Mouse (Mus musculus) thymus, adult 18-20 months (tissue): ENCODE results near the gene Smc5.

Experiments
- DNase-seq, 2 experiments: peaks; one replicate each; pipeline ENCODE4 v3.0.0; 2022; ENCODE audit warnings: mixed read lengths in 2 of 2

The Smc5 gene

GRCm38 (mm10) chr19:23273355-23274053 lies at the start of gene Smc5:
Gene Smc5, minus strand, starts transcription at chr19:23273897.
- DNase-seq = peak; percentile 82 to 86

- DNase-seq = peak; percentile 53 to 82
Observed at GRCm38 (mm10) chr19:23323107-23323506, 49.4 kb upstream of the Smc5 start.

DNA sequence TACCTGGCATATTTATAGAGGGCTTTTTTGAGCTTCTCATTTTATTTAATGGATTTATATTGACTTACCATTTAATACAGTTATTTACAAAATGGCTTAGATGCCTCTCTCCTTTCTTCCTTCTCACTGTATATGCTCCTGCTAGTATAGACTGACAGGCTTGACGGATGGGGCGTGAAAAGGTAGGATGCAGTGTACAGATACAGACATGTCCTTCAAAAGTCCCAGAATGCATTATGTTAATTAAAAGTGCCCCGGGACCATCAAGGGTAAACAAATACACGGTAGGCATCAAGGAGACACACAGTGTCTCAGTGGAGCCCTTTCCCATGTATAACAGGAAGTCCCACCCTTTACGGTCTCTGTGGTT lies 44.3 kb upstream of the Smc5 start:
- DNase-seq = no peak

GRCm38 (mm10) chr19:23317295-23317988 lies 43.7 kb upstream of the Smc5 start:
- no peak for DNase-seq

- no peak for DNase-seq
Observed at GRCm38 (mm10) chr19:23316851-23317250, 43.2 kb upstream of the Smc5 start.

DNA sequence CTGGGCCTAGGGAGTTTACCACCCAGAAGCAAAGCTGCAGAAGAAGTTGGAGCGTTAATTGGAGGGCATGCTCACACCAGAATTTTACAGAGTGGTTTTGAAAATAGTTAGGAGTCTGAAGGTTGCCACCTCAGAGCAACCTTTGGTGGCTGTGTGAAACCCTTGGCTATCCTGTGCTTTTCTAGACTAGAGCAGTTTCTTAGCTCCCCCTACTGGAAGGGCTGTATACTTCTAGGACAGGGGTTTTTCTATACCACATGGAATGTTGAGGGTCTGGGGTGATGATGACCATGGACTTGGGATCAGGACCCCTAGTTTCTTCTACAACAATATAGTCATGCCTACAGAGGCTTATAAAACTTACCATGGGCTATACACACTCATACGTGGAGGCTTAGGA lies 36.3 kb upstream of the Smc5 start:
- DNase-seq = no peak

DNA sequence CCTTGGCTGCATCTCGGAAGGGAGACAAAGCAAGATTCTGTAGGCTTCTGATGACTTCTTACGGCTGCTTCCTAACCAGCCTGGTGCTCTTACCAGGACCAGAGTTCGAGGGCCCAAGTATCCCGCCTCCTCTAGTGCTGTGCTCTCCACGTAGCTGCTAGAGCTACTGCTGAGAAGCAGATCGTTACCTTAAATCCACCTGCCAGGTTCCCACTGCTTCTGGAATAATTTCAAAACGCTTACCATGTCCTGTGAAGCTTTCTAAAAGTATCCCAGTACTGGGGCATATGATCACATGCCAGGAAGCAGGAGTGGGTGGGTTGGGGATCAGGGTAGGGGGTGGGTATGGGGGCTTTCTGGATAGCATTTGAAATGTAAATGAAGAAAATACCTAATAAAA lies 33.0 kb upstream of the Smc5 start:
- no peak for DNase-seq

- DNase-seq = no peak
Observed at GRCm38 (mm10) chr19:23299987-23300386, 26.3 kb upstream of the Smc5 start.

- no peak for DNase-seq
Observed at GRCm38 (mm10) chr19:23298917-23299316, 25.2 kb upstream of the Smc5 start.

DNA sequence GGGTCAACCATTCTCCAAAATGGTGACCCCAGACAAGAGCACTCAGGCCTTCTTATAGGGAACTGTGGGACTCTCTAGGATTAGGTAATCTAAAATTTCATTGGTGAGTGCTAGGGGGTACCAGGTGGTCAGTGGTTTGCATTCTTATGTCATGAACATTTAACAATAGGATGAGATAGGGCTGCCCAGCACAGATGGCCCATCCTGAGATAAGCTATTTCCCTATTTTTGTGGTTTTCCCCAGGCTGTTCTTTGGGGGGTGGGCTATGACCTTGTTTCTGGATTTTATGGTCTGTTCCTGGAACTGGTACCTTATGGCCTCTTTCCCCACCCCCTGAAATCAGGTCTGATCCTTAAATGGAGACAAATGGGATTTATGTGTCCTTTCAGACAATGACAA lies 23.5 kb upstream of the Smc5 start:
- no peak for DNase-seq

DNA sequence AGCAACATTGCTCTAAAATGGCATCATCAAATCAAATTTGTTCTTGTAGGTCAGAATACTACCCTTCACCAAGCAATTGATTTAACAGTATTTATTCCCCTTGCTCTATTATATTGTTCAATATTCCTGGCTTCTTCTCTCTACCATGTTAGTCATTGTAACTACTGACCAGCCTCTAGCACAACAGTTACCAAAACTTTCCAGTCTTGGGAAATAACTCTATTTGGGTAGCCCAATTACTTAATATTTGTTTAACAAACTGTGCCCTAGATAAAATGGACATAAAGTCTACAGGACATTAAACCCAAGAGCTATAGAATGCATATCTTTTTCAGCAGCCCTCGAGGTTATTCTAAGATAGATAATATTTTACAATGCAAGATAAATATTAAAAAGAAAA lies 15.6 kb upstream of the Smc5 start:
- DNase-seq = no peak

DNA sequence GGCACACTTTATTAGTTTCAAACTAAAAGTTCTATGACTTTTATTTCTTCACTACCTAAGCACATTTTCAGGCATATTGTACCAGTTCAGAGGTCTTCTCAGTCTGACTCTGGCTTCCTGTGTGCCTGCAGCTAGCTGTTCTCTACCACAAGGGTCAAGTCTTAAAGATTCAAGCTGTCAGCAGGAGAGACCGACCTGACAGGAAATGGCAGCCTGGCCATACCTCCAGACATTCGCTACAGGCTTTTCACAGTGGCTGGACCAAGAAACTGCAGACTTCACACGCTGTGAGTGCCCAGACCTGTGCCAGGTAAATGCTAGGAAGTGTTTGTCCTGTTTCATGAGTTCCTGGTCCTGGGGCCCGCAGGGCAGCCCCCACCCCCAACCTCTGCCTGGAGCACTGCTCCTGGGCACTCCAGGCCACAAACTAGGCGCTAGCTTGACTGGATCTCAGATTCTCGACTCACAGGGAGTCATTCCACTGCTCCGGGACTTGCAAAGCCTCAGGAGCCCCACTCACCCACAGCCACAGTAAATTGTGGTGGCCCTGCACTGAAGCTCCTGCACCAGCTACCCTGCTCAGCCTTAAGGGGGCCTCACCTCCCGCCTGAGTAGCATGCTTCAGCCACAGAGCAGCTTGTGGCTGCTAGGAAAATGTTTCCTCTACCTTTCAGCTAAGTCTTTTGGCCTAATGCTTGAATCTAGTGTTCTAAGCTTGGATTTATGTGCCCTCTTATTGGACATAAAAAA lies 8.4 kb upstream of the Smc5 start:
- DNase-seq = no peak

GRCm38 (mm10) chr19:23274054-23274724 lies 492 bp upstream of the Smc5 start:
- DNase-seq = no peak

DNA sequence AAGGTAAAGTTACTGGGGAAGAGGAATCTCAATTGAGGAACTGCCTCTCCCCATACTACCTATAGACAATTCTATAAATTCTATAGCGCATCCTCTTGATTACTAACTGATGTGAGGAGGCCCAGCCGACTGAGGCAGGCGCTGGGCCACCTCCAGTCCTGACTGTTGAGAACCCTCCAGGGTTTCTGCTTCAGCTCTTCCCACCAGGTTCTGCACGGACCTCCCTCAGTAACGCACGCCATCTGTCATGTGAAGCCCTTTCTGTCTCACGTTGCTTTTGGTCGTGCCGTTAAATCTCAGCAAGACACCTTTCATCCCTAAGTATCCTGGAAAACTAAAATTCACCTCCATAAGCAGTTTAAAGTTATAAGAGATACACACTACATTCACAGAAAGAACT lies 16.9 kb downstream of the Smc5 start:
- no peak for DNase-seq

- DNase-seq = no peak
Observed at GRCm38 (mm10) chr19:23246473-23246872, 27.2 kb downstream of the Smc5 start.

- no peak for DNase-seq
Observed at GRCm38 (mm10) chr19:23225065-23225464, 48.6 kb downstream of the Smc5 start.

DNA sequence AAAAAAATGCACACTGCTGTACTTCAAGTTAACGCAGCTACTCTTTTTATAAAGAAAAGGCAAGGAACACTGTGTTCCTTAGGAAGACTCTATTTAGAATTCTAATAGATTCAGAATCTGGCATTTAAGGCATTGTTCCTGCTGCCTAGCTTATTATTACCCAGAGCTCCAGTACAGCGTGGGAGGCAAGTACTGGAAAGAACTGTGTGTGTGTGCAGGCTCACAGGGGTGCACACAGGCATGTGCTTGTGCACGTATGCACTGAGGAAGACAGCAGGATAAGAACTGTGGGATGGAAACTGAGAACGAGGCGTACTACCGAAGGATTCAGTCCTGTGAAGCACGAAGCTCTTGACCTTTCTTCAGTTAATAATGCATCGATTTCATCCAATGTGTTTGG lies 59.4 kb downstream of the Smc5 start:
- no peak for DNase-seq

DNA sequence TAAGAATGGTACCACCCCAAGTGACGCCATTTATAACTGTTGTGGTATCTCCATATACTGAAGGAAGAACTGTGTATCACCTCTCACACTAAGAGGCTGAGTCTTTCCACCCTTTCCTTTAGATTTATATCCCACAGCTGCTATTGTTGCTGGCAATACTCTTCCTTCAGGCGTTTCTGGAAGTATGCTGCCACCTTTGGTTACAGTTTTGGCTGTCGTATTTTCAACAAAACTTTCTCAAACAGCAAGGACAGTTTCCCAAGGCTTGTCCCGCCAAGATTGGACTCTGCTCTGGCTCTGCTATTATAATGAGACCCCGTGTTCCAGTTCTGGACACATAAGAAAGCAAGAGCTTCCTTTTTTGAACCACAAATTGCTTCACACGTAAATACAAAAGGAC lies 62.4 kb downstream of the Smc5 start:
- DNase-seq = no peak

DNA sequence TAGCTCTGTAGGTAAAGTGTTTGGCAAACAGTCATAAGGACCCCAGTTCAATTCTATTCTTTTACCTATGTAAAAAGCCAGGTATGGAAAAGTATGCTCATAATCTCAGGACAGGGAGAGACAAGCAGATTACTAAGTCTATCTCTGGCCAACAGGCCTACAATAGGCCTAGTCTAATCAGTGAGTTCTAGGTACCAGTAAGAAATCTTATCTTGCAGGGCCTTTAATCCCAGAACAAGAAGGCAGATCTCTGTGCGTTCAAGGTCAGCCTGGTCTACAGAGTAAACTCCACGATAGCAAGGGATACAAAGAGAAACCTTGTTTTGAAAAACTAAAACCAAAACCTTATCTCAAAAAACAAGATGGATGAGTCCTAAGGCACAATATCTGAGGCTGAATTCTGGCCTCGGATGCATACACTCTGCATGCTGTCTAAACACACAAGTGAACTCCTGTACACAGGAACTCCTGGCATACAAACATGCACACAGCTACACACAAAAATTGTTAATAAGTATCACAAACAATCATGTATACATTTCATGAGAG lies 70.1 kb downstream of the Smc5 start:
- DNase-seq = no peak

DNA sequence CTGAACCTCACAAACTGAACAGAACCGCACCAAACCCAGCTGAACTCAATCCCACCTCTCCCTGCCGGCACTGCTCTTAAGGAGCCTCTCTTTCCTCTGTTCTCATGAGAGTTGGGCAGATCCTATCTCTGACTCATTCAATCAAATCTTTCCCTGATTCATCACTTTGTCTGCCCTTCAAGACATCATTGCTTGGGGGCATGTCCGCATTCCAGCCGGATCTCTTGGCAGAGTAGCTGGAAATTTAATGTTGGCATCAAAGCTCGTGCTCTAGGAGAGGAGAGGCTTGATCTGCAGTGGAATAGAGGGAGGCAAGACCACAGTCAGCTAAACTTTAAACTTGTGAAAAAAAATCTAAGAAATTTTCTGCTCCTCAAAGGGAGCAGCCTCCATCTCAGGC lies 71.6 kb downstream of the Smc5 start:
- DNase-seq = no peak

- no peak for DNase-seq
Observed at GRCm38 (mm10) chr19:23193076-23193475, 80.6 kb downstream of the Smc5 start.

DNA sequence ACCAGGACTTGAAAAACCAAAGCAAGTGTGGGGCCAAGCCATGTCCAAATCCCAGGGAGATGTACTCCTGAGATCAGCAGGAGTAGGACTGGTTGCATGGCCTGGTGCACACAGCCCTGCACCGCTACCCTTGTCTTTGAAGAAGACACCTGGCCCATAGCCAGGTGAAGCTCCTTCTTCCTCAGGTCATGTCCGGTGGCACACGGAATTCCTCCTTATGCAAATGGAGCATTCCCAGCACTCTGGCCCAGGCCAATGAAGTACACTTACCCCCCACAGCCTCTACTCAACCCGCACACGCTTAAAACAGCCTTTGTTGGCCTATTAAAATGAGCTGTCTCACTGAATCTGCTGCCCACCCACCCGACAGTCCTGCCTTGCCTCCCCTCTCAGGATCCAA lies 82.2 kb downstream of the Smc5 start:
- DNase-seq = no peak

- no peak for DNase-seq
Observed at GRCm38 (mm10) chr19:23189744-23190143, 84.0 kb downstream of the Smc5 start.
